10 mouse cellular contexts compared by ENCODE assay signal in the genomic region with DNA sequence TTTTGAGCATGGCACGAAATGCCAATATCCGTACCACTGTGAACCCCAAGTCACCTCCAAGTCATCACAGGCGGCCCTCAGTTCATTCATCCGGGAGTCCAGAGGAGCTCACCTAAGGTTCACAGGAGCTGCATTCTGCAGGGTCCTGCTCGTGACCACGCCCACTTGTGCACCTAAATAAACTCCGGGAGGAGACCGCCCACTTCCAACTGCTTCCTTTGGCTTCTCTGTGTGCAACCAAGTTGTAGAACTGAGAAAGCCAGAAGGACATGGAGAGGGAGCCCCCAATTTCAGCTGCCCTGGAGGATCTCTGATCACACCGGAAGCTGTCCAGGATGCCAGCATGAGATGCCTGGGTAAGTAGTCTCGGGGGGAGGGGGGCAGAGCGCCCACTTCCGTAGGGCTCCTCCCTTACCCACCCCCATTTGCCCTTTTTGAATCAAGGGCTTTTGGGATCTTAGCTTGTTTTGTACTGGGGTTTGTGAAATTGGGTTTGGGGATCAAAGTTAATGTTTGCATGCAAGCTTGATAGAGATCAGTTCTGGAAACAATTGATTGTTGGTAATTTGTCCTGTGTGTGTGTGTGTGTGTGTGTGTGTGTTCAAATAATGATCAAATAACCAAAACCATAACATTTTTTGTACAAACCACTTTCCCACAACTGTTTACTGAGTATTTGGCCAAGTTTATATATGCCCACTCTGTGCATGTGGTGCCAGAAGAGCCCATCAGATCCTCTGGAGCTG. TPM values are rescaled to one million over a fixed set of nuclear protein-coding genes. Genes with fewer than 3 reads are reported as not detected.
DNase-seq lines count a peak whose midpoint lies in the region; ATAC-seq and TF ChIP-seq lines count a peak whose summit lies in the region.
"Had no signal": no experiment of that assay in that cellular context is flagged by ENCODE, and none has a peak within 500 bp of the region (broad histone marks: within the 10 kb centered on the region; RNA-seq: fewer than 3 reads in every experiment).

A gene (plus strand): TSS at position 252 of the 746 bp plus-strand sequence.

- H3K36me3 ChIP-seq in kidney, postnatal 0 days (ENCODE audit: insufficient read depth, low read length): no peaks in the 10 kb centered on the region
- no peaks in the 10 kb centered on the region for H3K36me3 ChIP-seq in kidney, embryonic 14.5 days (ENCODE audit: control insufficient read depth, insufficient read depth, low read length)
- H3K36me3 ChIP-seq: G1E had no signal

- no peak for TF ChIP-seq CTCF in kidney, postnatal 0 days (IDR thresholded peaks at IDR 0.05; ENCODE audit: low read depth)

- DNase-seq in kidney, postnatal 0 days (ENCODE audit: low spot score): no peak
- peak; percentile 74 for DNase-seq in ZHBTc4 (ENCODE audit: low read depth, low spot score)
- peak; percentile 28 for DNase-seq in brain, adult 2 months (ENCODE audit: low read depth, low spot score)
- DNase-seq in left cerebral cortex, postnatal 10 days (ENCODE audit: extremely low spot score in 1 of 2, low spot score in 2 of 2): no peak
- no peak for DNase-seq in spleen, postnatal 36 days (ENCODE audit: low spot score in 2 of 2)
- DNase-seq in lung, postnatal 25 days (ENCODE audit: low spot score): no peak
- no peak for DNase-seq in kidney, postnatal 10 days

- ATAC-seq in kidney, postnatal 0 days (replicated peaks; ENCODE audit: low FRiP score, low read depth): no peak
- ATAC-seq in kidney, embryonic 14.5 days (ENCODE audit: low FRiP score, low TSS enrichment): no peak
- ATAC-seq: lung, postnatal 0 days had no signal

- H3K9ac ChIP-seq in kidney, postnatal 0 days (ENCODE audit: low read depth, low read length): no peak within 1 kb of the TSS
- no peak within 1 kb of the TSS for H3K9ac ChIP-seq in kidney, embryonic 14.5 days (ENCODE audit: low read depth, low read length)

- intact Hi-C loops in left cerebral cortex, postnatal 10 days (cut with DNase I): no loop called here

- no peaks in the 10 kb centered on the region for H3K9me3 ChIP-seq in kidney, postnatal 0 days (replicated peaks; ENCODE audit: low read length)
- H3K9me3 ChIP-seq in kidney, embryonic 14.5 days (ENCODE audit: control insufficient read depth, low read length): no peaks in the 10 kb centered on the region
- H3K9me3 ChIP-seq: G1E had no signal

- no peaks in the 10 kb centered on the region for H3K27me3 ChIP-seq in kidney, postnatal 0 days (ENCODE audit: insufficient read depth, low read length)
- H3K27me3 ChIP-seq in kidney, embryonic 14.5 days (ENCODE audit: control insufficient read depth, insufficient read depth, low read length): no peaks in the 10 kb centered on the region; the same call in 1 of the 2 replicates

- 79% methylated on average over 12 of the region's 12 CpGs for WGBS in kidney, postnatal 0 days
- 80% methylated on average over 12 of the region's 12 CpGs for WGBS in kidney, embryonic 14.5 days

- no peak within 1 kb of the TSS for H3K27ac ChIP-seq in kidney, postnatal 0 days
- no peak within 1 kb of the TSS for H3K27ac ChIP-seq in kidney, embryonic 14.5 days (ENCODE audit: low read depth, low read length)

- no peak within 1 kb of the TSS for H3K4me3 ChIP-seq in kidney, postnatal 0 days (replicated peaks; ENCODE audit: low read depth, low read length)
- H3K4me3 ChIP-seq in kidney, embryonic 14.5 days (ENCODE audit: low read length): no peak within 1 kb of the TSS

- no peaks in the 10 kb centered on the region for H3K4me1 ChIP-seq in kidney, postnatal 0 days (replicated peaks; ENCODE audit: insufficient read depth, low read length)
- no peaks in the 10 kb centered on the region for H3K4me1 ChIP-seq in kidney, embryonic 14.5 days (ENCODE audit: control insufficient read depth, insufficient read depth, low read length)

- H3K4me2 ChIP-seq in kidney, postnatal 0 days (ENCODE audit: low read length): no peak within 1 kb of the TSS
- H3K4me2 ChIP-seq in kidney, embryonic 14.5 days (replicated peaks; ENCODE audit: low read depth, low read length): no peak within 1 kb of the TSS

RNA-seq across cellular contexts. Expression of the gene that starts here (rescaled TPM):
- 42.8 and 47.1 TPM in 2 replicates for polyA plus RNA-seq in kidney, postnatal 0 days (2015; fragmentation: Nextera tagmentation; extraction: Ambion mirVana)
- polyA plus RNA-seq in kidney, embryonic 14.5 days (2014; fragmentation: Nextera tagmentation; extraction: Ambion mirVana): 1.4 and 2.9 TPM in 2 replicates
- 10 to 100 TPM; 44.5 to 57.4 TPM for total RNA-seq in left cerebral cortex, postnatal 10 days (2021)
- polyA plus RNA-seq: G1E had no signal

Comparison
In these comparisons a context has a peak if more than half of its experiments do, and no peak if none do; other contexts are left out.
1. RNA of the gene that starts here (polyA plus RNA-seq): 42.8 to 47.1 TPM in kidney, postnatal 0 days; 1.4 to 2.9 TPM in kidney, embryonic 14.5 days; every median in the first group is over 10 times any median in the second.
2. DNase-seq: peak in ZHBTc4 (single experiment) and brain, adult 2 months (single experiment); none in kidney, postnatal 0 days (single experiment), left cerebral cortex, postnatal 10 days (0 of 2), spleen, postnatal 36 days (0 of 2), lung, postnatal 25 days (single experiment) and kidney, postnatal 10 days (single experiment).